Mouse (Mus musculus): ENCODE measurements at regions not wholly inside any gene's neighbourhood (a gene's known extent, or its start where the extent isn't known, plus 50 kb on each side); places are given as distances from the start of the nearest gene placed in this dataset.

- peaks cover 6% of the 10 kb centered on the region for H3K4me1 ChIP-seq (ENCODE audit: control insufficient read depth, insufficient read depth, low read length)
- H3K36me3 ChIP-seq (ENCODE audit: control insufficient read depth, insufficient read depth, low read length), result no peaks in the 10 kb centered on the region
- no peak for DNase-seq (ENCODE audit: low spot score)
- no peak overlapping the region for H3K4me3 ChIP-seq (ENCODE audit: low read depth, low read length)
- WGBS, result 85% methylated on average over 4 of the region's 4 CpGs
- no peaks in the 10 kb centered on the region for H3K27me3 ChIP-seq (ENCODE audit: control insufficient read depth, insufficient read depth, low read length)
- no peak overlapping the region for H3K27ac ChIP-seq (replicated peaks; ENCODE audit: low read depth, low read length)
- ATAC-seq (ENCODE audit: insufficient number of reproducible peaks, low FRiP score, low TSS enrichment, low read depth), result no peak
- no peak overlapping the region for H3K4me2 ChIP-seq (ENCODE audit: low read depth, severe bottlenecking)
- no peak overlapping the region for H3K9ac ChIP-seq (ENCODE audit: low read length)
- H3K9me3 ChIP-seq (ENCODE audit: control insufficient read depth, low read length), result no peaks in the 10 kb centered on the region
Observed at GRCm38 (mm10) chr8:89167026-89167425, 123.1 kb upstream of the Sall1 start.

DNA sequence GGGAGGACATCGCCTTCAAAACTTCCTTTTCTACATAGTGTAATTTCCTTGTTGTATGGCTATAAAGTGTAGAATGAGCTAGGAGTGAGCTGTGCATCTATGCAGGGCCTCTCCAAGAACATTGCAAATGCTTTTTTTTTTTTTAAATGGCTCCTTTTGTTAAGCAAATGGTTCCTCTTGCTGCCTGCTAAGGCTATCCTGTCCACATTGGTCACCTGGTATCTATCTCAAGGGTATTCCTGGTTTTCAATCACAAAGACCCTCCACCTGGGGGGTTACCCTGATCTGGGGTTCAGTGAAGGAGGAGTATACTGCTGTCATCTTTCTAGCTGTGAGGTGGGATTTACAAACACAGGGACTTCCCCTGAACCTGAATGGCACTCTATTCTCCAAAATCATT is 112.9 kb upstream of the Sall1 start:
- H3K4me1 ChIP-seq (ENCODE audit: control insufficient read depth, insufficient read depth, low read length), result 0 out of 2 replicates have a peak, but pooled peaks cover 3% of the 10 kb centered on the region
- WGBS, result 96% methylated on average over 1 of the region's 1 CpGs
- ATAC-seq (ENCODE audit: insufficient number of reproducible peaks, low FRiP score, low TSS enrichment, low read depth) (no peak), DNase-seq (ENCODE audit: low spot score) (no peak)
- H3K36me3 ChIP-seq (ENCODE audit: control insufficient read depth, insufficient read depth, low read length), result no peaks in the 10 kb centered on the region
- no peaks in the 10 kb centered on the region for H3K9me3 ChIP-seq (ENCODE audit: control insufficient read depth, low read length)
- no peak overlapping the region for H3K4me3 ChIP-seq (ENCODE audit: low read depth, low read length)
- no peaks in the 10 kb centered on the region for H3K27me3 ChIP-seq (ENCODE audit: control insufficient read depth, insufficient read depth, low read length)
- H3K27ac ChIP-seq (replicated peaks; ENCODE audit: low read depth, low read length), result no peak overlapping the region
- H3K4me2 ChIP-seq (ENCODE audit: low read depth, severe bottlenecking), result no peak overlapping the region
- H3K9ac ChIP-seq (ENCODE audit: low read length), result no peak overlapping the region

DNA sequence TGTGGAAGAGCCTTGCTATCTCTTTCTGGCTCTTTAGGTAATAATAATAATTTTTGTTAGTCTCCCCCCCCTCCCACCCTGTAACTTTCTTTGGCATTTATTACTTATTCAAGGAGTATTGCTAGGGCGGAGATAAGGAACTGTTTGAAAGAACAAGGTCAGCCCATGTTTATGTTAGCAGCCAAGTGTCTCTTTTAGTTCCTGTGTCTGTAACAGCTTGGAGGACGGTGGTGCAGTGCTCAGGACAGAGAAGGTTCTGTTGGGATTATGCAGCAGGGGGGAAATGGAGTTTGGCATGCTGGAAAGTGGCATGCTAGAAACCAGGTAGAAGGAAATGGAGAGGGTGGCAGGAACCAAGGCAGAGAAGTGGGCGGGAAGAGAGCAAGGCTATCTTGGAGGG is 109.6 kb upstream of the Sall1 start:
- ATAC-seq (ENCODE audit: insufficient number of reproducible peaks, low FRiP score, low TSS enrichment, low read depth), result no peak
- no peaks in the 10 kb centered on the region for H3K27me3 ChIP-seq (ENCODE audit: control insufficient read depth, insufficient read depth, low read length)
- no peaks in the 10 kb centered on the region for H3K9me3 ChIP-seq (ENCODE audit: control insufficient read depth, low read length)
- WGBS, result 62% methylated on average over 3 of the region's 3 CpGs
- H3K36me3 ChIP-seq (ENCODE audit: control insufficient read depth, insufficient read depth, low read length), result no peaks in the 10 kb centered on the region
- H3K4me3 ChIP-seq (ENCODE audit: low read depth, low read length), result no peak overlapping the region
- H3K4me1 ChIP-seq (ENCODE audit: control insufficient read depth, insufficient read depth, low read length), result 0 out of 2 replicates have a peak, but pooled peaks cover 3% of the 10 kb centered on the region
- DNase-seq (ENCODE audit: low spot score), result no peak
- no peak overlapping the region for H3K9ac ChIP-seq (ENCODE audit: low read length)
- no peak overlapping the region for H3K27ac ChIP-seq (replicated peaks; ENCODE audit: low read depth, low read length)
- H3K4me2 ChIP-seq (ENCODE audit: low read depth, severe bottlenecking), result no peak overlapping the region

DNA sequence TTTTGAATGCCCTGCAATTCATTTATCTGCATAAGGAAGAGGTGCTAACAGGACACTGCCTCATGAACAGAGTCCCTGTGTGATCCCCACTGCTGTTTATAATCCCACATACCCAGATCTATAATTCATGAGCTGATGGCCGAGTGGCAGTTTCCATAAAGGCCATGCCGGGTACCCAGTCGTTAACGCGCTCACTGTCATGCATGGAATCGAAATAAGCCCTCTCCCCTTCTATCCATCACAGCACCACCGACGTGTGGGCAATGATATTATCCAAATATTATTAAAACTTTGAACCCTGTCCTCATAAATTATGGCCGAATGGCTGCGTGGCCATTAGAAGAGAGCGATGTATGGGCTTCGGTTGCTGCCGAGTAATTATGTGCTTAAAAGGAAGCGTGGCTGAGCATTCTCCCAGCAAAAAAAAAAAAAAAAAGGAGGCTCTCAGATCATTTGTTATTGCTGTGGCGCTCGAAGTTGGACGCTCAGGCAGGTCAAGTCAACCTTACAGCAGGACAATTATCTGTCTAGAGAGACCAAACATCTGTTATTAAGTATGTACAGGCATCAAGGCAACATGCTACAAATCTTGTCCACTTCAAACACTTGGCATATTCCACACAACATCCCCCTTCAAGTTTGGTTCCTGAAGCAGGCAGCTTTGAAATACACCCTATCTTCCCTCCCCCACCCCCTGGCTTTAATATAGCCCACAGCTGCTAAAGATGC is 109.1 kb upstream of the Sall1 start:
- ATAC-seq (ENCODE audit: insufficient number of reproducible peaks, low FRiP score, low TSS enrichment, low read depth) (no peak), DNase-seq (ENCODE audit: low spot score) (no peak)
- H3K27me3 ChIP-seq (ENCODE audit: control insufficient read depth, insufficient read depth, low read length), result no peaks in the 10 kb centered on the region
- H3K9ac ChIP-seq (ENCODE audit: low read length), result no peak overlapping the region
- H3K36me3 ChIP-seq (ENCODE audit: control insufficient read depth, insufficient read depth, low read length), result no peaks in the 10 kb centered on the region
- 0 out of 2 replicates have a peak, but pooled peaks cover 3% of the 10 kb centered on the region for H3K4me1 ChIP-seq (ENCODE audit: control insufficient read depth, insufficient read depth, low read length)
- no peak overlapping the region for H3K4me2 ChIP-seq (ENCODE audit: low read depth, severe bottlenecking)
- no peak overlapping the region for H3K27ac ChIP-seq (replicated peaks; ENCODE audit: low read depth, low read length)
- WGBS, result 19% methylated on average over 17 of the region's 17 CpGs
- H3K9me3 ChIP-seq (ENCODE audit: control insufficient read depth, low read length), result no peaks in the 10 kb centered on the region
- no peak overlapping the region for H3K4me3 ChIP-seq (ENCODE audit: low read depth, low read length)

DNA sequence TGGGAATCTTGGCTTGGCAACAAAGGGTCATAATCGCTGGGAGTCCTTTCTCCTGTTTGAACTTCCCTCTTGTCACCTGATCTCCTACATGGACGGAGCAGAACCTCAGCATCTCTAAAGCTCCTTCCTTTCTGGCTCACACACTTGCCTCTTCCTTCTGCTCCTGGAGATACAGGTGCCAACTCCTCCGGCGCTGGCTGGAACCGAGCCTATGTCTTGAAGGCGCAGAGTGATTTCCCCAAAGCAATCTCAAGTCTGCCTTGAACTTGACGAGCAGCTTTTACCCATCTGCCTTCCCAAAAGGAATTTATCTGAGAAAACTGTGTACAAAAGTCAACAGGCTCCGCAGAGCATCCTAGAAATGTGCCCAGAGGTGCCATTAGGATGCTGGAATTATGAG is 108.4 kb upstream of the Sall1 start:
- Histone ChIP-seq H3K9ac (ENCODE audit: low read length) (no peak overlapping the region), H3K4me1 (ENCODE audit: control insufficient read depth, insufficient read depth, low read length) (0 out of 2 replicates have a peak, but pooled peaks cover 3% of the 10 kb centered on the region), H3K27ac (replicated peaks; ENCODE audit: low read depth, low read length) (no peak overlapping the region), H3K27me3 (ENCODE audit: control insufficient read depth, insufficient read depth, low read length) (no peaks in the 10 kb centered on the region), H3K9me3 (ENCODE audit: control insufficient read depth, low read length) (no peaks in the 10 kb centered on the region), H3K36me3 (ENCODE audit: control insufficient read depth, insufficient read depth, low read length) (no peaks in the 10 kb centered on the region), H3K4me3 (ENCODE audit: low read depth, low read length) (no peak overlapping the region), H3K4me2 (ENCODE audit: low read depth, severe bottlenecking) (no peak overlapping the region)
- no peak for DNase-seq (ENCODE audit: low spot score)
- 71% methylated on average over 8 of the region's 8 CpGs for WGBS
- ATAC-seq (ENCODE audit: insufficient number of reproducible peaks, low FRiP score, low TSS enrichment, low read depth), result no peak

- Histone ChIP-seq H3K4me2 (ENCODE audit: low read depth, severe bottlenecking) (no peak overlapping the region), H3K9me3 (ENCODE audit: control insufficient read depth, low read length) (no peaks in the 10 kb centered on the region), H3K4me3 (ENCODE audit: low read depth, low read length) (no peak overlapping the region), H3K36me3 (ENCODE audit: control insufficient read depth, insufficient read depth, low read length) (no peaks in the 10 kb centered on the region), H3K4me1 (ENCODE audit: control insufficient read depth, insufficient read depth, low read length) (0 out of 2 replicates have a peak, but pooled peaks cover 3% of the 10 kb centered on the region), H3K27ac (replicated peaks; ENCODE audit: low read depth, low read length) (no peak overlapping the region), H3K9ac (ENCODE audit: low read length) (no peak overlapping the region), H3K27me3 (ENCODE audit: control insufficient read depth, insufficient read depth, low read length) (no peaks in the 10 kb centered on the region)
- no peak for DNase-seq (ENCODE audit: low spot score)
- WGBS, result 88% methylated on average over 2 of the region's 2 CpGs
- no peak for ATAC-seq (ENCODE audit: insufficient number of reproducible peaks, low FRiP score, low TSS enrichment, low read depth)
Observed at GRCm38 (mm10) chr8:89150952-89151351, 107.0 kb upstream of the Sall1 start.

- no peak for ATAC-seq (ENCODE audit: insufficient number of reproducible peaks, low FRiP score, low TSS enrichment, low read depth)
- no peak overlapping the region for H3K27ac ChIP-seq (replicated peaks; ENCODE audit: low read depth, low read length)
- H3K4me3 ChIP-seq (ENCODE audit: low read depth, low read length), result no peak overlapping the region
- H3K4me1 ChIP-seq (ENCODE audit: control insufficient read depth, insufficient read depth, low read length), result no peaks in the 10 kb centered on the region
- no peaks in the 10 kb centered on the region for H3K36me3 ChIP-seq (ENCODE audit: control insufficient read depth, insufficient read depth, low read length)
- H3K9ac ChIP-seq (ENCODE audit: low read length), result no peak overlapping the region
- H3K9me3 ChIP-seq (ENCODE audit: control insufficient read depth, low read length), result no peaks in the 10 kb centered on the region
- 77% methylated on average over 8 of the region's 8 CpGs for WGBS
- H3K4me2 ChIP-seq (ENCODE audit: low read depth, severe bottlenecking), result no peak overlapping the region
- no peak for DNase-seq (ENCODE audit: low spot score)
- H3K27me3 ChIP-seq (ENCODE audit: control insufficient read depth, insufficient read depth, low read length), result 0 out of 2 replicates have a peak, but pooled peaks cover 2% of the 10 kb centered on the region
Observed at GRCm38 (mm10) chr8:89141529-89142235, 97.7 kb upstream of the Sall1 start.

- H3K9me3 ChIP-seq (ENCODE audit: control insufficient read depth, low read length), result no peaks in the 10 kb centered on the region
- no peak for DNase-seq (ENCODE audit: low spot score)
- H3K4me3 ChIP-seq (ENCODE audit: low read depth, low read length), result no peak overlapping the region
- H3K4me1 ChIP-seq (ENCODE audit: control insufficient read depth, insufficient read depth, low read length), result no peaks in the 10 kb centered on the region
- H3K27me3 ChIP-seq (ENCODE audit: control insufficient read depth, insufficient read depth, low read length), result 0 out of 2 replicates have a peak, but pooled peaks cover 2% of the 10 kb centered on the region
- H3K9ac ChIP-seq (ENCODE audit: low read length), result no peak overlapping the region
- no peak overlapping the region for H3K27ac ChIP-seq (replicated peaks; ENCODE audit: low read depth, low read length)
- H3K36me3 ChIP-seq (ENCODE audit: control insufficient read depth, insufficient read depth, low read length), result no peaks in the 10 kb centered on the region
- ATAC-seq (ENCODE audit: insufficient number of reproducible peaks, low FRiP score, low TSS enrichment, low read depth), result no peak
- 68% methylated on average over 3 of the region's 3 CpGs for WGBS
- H3K4me2 ChIP-seq (ENCODE audit: low read depth, severe bottlenecking), result no peak overlapping the region
Observed at GRCm38 (mm10) chr8:89139876-89140275, 95.9 kb upstream of the Sall1 start.
